Mouse (Mus musculus) limb, embryonic 15.5 days (tissue): ENCODE measurements around the gene Olfr725. TPM values are rescaled to one million over a fixed set of nuclear protein-coding genes. Genes with fewer than 3 reads are reported as not detected.
A peak's percentile ranks its signal among the peaks of the same experiment; 100 is the strongest.

Source experiments
- ATAC-seq: fragments of 200-750 bp; cut with Nextera tagmentation; 2 replicates; pipeline ENCODE4 v1.8.0; 2017; ENCODE audit warnings: low read depth, moderate TSS enrichment; ENCODE audit not compliant: insufficient number of reproducible peaks, low FRiP score, low TSS enrichment
- H3K27ac ChIP-seq: fragments of 300-500 bp; sonication (generic); 2 replicates; pipeline ENCODE4 v1.5.1; 2015; ENCODE audit warnings: moderate library complexity, mild to moderate bottlenecking, inconsistent platforms
- H3K27me3 ChIP-seq: fragments of 300-500 bp; sonication (generic); 2 replicates; pipeline ENCODE4 v1.6.1; 2015; ENCODE audit warnings: inconsistent platforms
- H3K36me3 ChIP-seq: fragments of 300-500 bp; sonication (generic); 2 replicates; pipeline ENCODE4 v1.6.1; 2015; ENCODE audit warnings: inconsistent platforms
- H3K4me1 ChIP-seq: fragments of 300-500 bp; sonication (generic); 2 replicates; pipeline ENCODE4 v1.6.1; 2015; ENCODE audit warnings: inconsistent platforms
- H3K4me2 ChIP-seq: fragments of 300-500 bp; sonication (generic); 2 replicates; pipeline ENCODE4 v1.6.1; 2015; ENCODE audit warnings: mild to moderate bottlenecking, inconsistent platforms
- H3K4me3 ChIP-seq: fragments of 300-500 bp; sonication (generic); 2 replicates; pipeline ENCODE4 v1.5.1; 2015; ENCODE audit warnings: mild to moderate bottlenecking, inconsistent platforms
- H3K9ac ChIP-seq: fragments of 300-500 bp; sonication (generic); 2 replicates; pipeline ENCODE4 v1.6.1; 2015; ENCODE audit warnings: inconsistent platforms
- H3K9me3 ChIP-seq: fragments of 300-500 bp; sonication (generic); 2 replicates; pipeline ENCODE4 v1.6.1; 2016; ENCODE audit warnings: inconsistent platforms
- WGBS: fragments of 180-500 bp; shearing (Covaris S2); methylation state at CpG from one replicate; pipeline ENCODE4 v1.1.7; 2015; 5-methylcytosine and 5-hydroxymethylcytosine counted together
- polyA plus RNA-seq: library from polyadenylated mRNA; unstranded; fragments of >200 nt; fragmentation: Nextera tagmentation; extraction: Ambion mirVana; gene quantifications from 2 replicates; pipeline ENCODE4 v1.2.1, GENCODE M21; 2015

The Olfr725 gene
- polyA plus RNA-seq: not detected in 2 replicates

DNA sequence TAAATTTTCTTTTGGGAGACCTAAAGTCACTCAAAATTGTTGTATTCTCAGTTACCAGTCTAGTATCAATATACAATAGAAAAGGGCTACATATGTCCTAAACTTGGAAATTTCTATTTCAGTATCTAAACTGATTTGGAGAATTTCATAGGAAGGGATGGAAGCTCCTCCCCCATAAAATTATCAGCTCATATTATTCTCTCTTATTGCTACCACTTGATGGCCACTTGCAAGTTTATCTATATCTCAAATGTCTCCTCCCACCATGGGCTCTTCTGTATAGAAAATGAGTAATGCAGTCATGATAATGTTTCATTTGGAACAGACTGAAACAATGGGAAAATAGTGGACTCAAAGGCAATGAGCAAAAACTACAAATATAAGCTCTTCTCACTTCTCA is at the start of gene Olfr725:
TSS of gene Olfr725 (minus strand) at position 101 of the 400 bp plus-strand sequence.
- ATAC-seq: no peak

DNA sequence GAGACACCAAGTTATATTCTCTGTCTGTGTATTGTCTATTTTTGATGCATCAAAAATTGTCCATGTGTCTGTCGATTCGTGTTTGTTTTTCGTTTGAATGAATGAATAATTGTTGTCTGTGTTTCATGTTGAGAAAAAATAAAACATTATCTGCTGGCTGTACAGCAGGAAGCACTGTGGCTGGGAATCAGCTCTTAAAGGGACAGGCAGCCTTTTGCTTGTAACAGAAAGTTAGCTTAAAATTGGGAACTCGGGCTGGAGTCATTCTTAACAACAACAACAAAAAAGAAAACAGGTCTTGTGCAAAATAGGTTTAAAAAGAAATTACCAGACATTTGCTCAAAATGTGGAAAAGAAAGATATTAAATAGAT is 22.5 kb upstream of the Olfr725 start:
- Histone ChIP-seq H3K36me3 (0 out of 2 replicates have a peak, but pooled peaks cover 3% of the 10 kb centered on the region), H3K4me2 (peak overlapping the region; percentile 71), H3K27me3 (no peaks in the 10 kb centered on the region), H3K27ac (peak overlapping the region; percentile 90), H3K4me1 (peaks cover 5% of the 10 kb centered on the region; the same call in 1 of the 2 replicates), H3K9me3 (no peaks in the 10 kb centered on the region), H3K9ac (no peak overlapping the region), H3K4me3 (peak overlapping the region; percentile 74)
- WGBS: under 1% methylated on average over 4 of the region's 4 CpGs
- ATAC-seq: no peak

More for the DNA sequence above, at the start of gene Olfr725:
- H3K4me3 ChIP-seq: no peak within 1 kb of the TSS
- no peaks in the 10 kb centered on the region for H3K9me3 ChIP-seq
- H3K27me3 ChIP-seq: no peaks in the 10 kb centered on the region
- H3K36me3 ChIP-seq: no peaks in the 10 kb centered on the region
- no peak within 1 kb of the TSS for H3K9ac ChIP-seq
- no peak within 1 kb of the TSS for H3K27ac ChIP-seq
- H3K4me1 ChIP-seq: no peaks in the 10 kb centered on the region
- no peak within 1 kb of the TSS for H3K4me2 ChIP-seq

DNA sequence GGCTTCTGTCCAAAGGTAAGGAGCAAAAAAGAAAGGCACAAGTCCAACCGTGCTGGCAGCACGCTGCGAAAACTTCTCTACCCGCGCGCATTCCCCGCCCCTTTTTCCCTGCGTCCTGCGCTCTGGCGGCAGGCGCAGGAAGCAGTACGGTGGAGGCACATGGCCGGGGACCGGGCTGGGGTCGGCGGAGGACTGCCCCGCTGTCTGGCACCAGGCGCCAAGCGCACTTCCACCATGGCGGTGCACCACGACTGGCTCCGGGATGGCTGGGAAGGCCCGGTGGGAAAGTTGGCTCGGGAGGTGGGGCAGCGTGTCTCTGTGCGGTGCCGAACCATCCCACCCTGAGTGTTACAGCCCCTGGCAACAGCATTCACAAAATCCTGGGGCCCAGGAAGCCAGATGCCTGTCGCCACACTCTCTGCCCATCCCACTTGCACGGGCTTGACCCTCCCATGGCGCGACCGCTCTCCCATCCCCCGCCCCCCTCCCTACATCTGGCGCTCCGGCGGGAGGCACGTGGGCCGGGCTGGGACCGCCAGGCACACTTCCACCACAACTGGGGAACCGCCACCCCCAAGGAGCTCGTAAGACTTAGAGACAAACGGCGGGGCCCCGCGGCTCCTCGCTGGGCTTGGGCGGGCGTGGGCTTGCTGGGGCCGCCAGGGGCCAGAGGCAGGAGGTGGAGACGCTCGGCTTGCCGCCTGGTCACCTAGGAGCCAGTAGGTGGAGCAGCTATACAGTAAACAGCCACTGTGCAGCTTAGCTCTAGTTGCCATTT is 22.0 kb upstream of the Olfr725 start:
- H3K27me3 ChIP-seq: no peaks in the 10 kb centered on the region
- 2% methylated on average over 52 of the region's 52 CpGs for WGBS
- peaks cover 5% of the 10 kb centered on the region; the same call in 1 of the 2 replicates for H3K4me1 ChIP-seq
- H3K4me3 ChIP-seq: peak overlapping the region; percentile 74
- peak overlapping the region; percentile 54 for H3K9ac ChIP-seq
- H3K27ac ChIP-seq: peak overlapping the region; percentile 90
- ATAC-seq: peak; percentile 90
- H3K36me3 ChIP-seq: no peaks in the 10 kb centered on the region
- peak overlapping the region; percentile 71 for H3K4me2 ChIP-seq
- no peaks in the 10 kb centered on the region for H3K9me3 ChIP-seq

DNA sequence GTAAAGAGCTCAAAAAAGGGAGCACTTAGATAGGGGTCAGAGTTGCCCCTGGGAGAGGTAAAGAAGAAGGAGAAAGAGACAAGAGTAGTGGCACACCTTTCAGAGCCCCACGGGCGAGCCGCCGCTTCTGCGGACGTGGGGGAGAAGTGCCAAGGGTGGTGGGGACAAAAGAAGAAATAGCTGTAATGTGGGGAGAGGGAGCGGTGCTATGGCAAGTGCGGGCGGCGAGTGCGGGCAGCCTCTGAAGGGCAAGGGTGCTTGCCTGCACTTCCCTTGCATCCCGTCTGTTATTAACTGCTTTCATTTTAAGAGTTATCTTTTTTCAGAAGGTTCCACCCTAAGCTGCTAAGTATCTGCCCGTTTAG is 21.4 kb upstream of the Olfr725 start:
- peak overlapping the region; percentile 54 for H3K9ac ChIP-seq
- H3K36me3 ChIP-seq: no peaks in the 10 kb centered on the region
- peak overlapping the region; percentile 74 for H3K4me3 ChIP-seq
- no peaks in the 10 kb centered on the region for H3K9me3 ChIP-seq
- peak overlapping the region; percentile 90 for H3K27ac ChIP-seq
- no peaks in the 10 kb centered on the region for H3K27me3 ChIP-seq
- under 1% methylated on average over 13 of the region's 13 CpGs for WGBS
- peaks cover 5% of the 10 kb centered on the region; the same call in 1 of the 2 replicates for H3K4me1 ChIP-seq
- H3K4me2 ChIP-seq: peak overlapping the region; percentile 71
- peak; percentile 38; the same call in 1 of the 2 replicates for ATAC-seq

DNA sequence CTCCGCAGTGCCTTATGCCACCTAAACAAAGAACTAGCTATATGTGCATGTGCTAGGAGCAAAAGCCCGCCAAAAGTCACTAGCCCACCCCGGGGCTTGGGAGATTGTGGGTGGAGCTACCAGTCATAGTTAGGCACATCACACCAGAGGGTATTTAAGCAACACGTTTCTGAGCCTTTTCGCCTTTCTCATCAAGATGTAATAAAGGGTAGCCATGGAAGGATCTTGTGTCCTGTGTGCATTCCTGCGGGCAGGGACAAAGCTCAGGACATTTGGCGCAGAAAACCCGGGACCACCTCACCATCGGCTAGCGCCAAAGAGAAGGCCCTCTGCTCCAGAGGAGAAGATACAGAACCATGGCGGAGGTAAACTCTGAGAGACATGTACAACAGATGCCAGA is 21.0 kb upstream of the Olfr725 start:
- 11% methylated on average over 11 of the region's 11 CpGs for WGBS
- H3K9me3 ChIP-seq: no peaks in the 10 kb centered on the region
- peak overlapping the region; percentile 71 for H3K4me2 ChIP-seq
- peak overlapping the region; percentile 74 for H3K4me3 ChIP-seq
- H3K36me3 ChIP-seq: no peaks in the 10 kb centered on the region
- H3K27ac ChIP-seq: peak overlapping the region; percentile 90
- H3K9ac ChIP-seq: 0 out of 2 replicates have a peak overlapping the region, but pooled peaks have one; percentile 54
- ATAC-seq: no peak
- H3K27me3 ChIP-seq: no peaks in the 10 kb centered on the region
- peaks cover 5% of the 10 kb centered on the region; the same call in 1 of the 2 replicates for H3K4me1 ChIP-seq

DNA sequence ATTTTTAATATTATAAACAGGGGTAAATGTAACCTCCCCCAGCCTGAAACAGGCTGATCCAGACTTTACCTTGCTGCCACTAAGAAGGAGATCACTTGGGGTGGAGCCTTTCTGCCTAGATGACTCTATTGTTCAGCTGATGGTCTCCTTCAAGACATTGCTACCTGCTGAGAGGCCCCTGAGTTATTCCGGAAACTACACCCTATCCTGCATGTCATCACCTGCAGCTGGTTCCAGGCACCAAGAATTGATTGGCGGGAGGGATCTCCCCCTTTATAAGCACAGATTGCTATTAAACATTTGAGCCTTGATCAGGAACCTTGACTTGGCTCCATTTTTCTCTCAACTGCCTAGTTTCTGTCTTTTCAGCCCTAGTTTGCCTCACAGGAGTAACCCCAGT is 8.1 kb downstream of the Olfr725 start:
- Histone ChIP-seq H3K27me3 (no peaks in the 10 kb centered on the region), H3K4me1 (no peaks in the 10 kb centered on the region), H3K4me2 (no peak overlapping the region), H3K9me3 (no peaks in the 10 kb centered on the region), H3K27ac (no peak overlapping the region), H3K9ac (no peak overlapping the region), H3K4me3 (no peak overlapping the region), H3K36me3 (no peaks in the 10 kb centered on the region)
- ATAC-seq: no peak
- WGBS: 80% methylated on average over 2 of the region's 2 CpGs

DNA sequence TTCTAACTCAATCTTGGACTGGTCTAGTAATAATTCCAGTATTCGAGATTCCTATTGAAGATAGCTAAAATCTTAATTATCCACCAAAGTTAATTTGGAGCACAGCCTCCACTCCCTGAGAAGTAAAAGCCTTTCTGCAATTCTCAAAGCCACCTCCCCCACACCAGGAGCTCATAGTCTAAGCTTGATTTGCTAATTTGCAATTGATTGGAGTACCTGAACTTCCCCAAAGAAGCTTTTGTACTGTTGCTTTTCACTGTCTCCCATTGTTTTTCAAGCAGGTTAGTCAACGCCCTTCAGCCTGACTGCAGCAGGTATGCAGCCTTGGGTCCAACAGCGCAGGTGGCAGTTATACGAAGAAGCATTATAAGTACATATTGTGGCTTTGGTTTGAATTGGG is 8.8 kb downstream of the Olfr725 start:
- Histone ChIP-seq H3K27me3 (no peaks in the 10 kb centered on the region), H3K9me3 (no peaks in the 10 kb centered on the region), H3K4me3 (no peak overlapping the region), H3K36me3 (no peaks in the 10 kb centered on the region), H3K9ac (no peak overlapping the region), H3K4me1 (no peaks in the 10 kb centered on the region), H3K27ac (no peak overlapping the region), H3K4me2 (no peak overlapping the region)
- 79% methylated on average over 4 of the region's 4 CpGs for WGBS
- ATAC-seq: no peak

DNA sequence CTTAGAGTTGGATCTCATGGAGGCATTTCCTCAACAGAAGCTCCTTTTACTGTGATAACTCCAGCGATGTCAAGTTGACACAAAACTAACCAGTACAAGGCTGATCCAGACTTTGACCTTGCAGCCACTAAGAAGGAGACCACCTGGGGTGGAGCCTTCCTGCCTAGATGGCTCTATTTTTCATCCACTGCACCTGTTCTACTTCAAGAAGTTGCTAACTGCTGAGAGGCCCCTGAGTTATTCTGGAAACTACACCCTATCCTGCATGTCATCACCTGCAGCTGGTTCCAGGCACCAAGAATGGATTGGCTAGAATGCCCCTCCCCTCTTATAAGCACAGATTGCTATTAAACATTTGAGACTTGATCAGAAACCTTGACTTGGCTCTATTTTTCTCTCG is 13.8 kb downstream of the Olfr725 start:
- 72% methylated on average over 2 of the region's 2 CpGs for WGBS
- H3K4me3 ChIP-seq: no peak overlapping the region
- no peak for ATAC-seq

More for the DNA sequence above, 13.8 kb downstream of the Olfr725 start:
- no peaks in the 10 kb centered on the region for H3K4me1 ChIP-seq
- H3K27ac ChIP-seq: no peak overlapping the region
- no peak overlapping the region for H3K4me2 ChIP-seq
- H3K36me3 ChIP-seq: no peaks in the 10 kb centered on the region
- H3K27me3 ChIP-seq: no peaks in the 10 kb centered on the region
- no peak overlapping the region for H3K9ac ChIP-seq
- H3K9me3 ChIP-seq: no peaks in the 10 kb centered on the region

Other genes starting within 250 kb of the Olfr725 start
- not detected in 2 replicates for gene Olfr722, start 138.4 kb downstream of the Olfr725 start, polyA plus RNA-seq
- not detected in 2 replicates for gene Olfr723, start 108.6 kb downstream of the Olfr725 start, polyA plus RNA-seq
- gene Olfr724, start 77.1 kb downstream of the Olfr725 start, polyA plus RNA-seq: not detected in 2 replicates
- gene Olfr726, start 50.6 kb upstream of the Olfr725 start, polyA plus RNA-seq: not detected in 2 replicates
- gene Olfr727, start 82.8 kb upstream of the Olfr725 start, polyA plus RNA-seq: not detected in 2 replicates
- not detected in 2 replicates for gene Olfr728, start 102.3 kb upstream of the Olfr725 start, polyA plus RNA-seq
- not detected in 2 replicates for gene Olfr729, start 112.5 kb upstream of the Olfr725 start, polyA plus RNA-seq
- not detected in 2 replicates for gene Olfr730, start 147.8 kb upstream of the Olfr725 start, polyA plus RNA-seq
- not detected in 2 replicates for gene Olfr731, start 201.5 kb upstream of the Olfr725 start, polyA plus RNA-seq
- not detected in 2 replicates for gene Olfr732, start 243.8 kb upstream of the Olfr725 start, polyA plus RNA-seq